11 mouse cellular contexts compared by ENCODE assay signal in the genomic region with DNA sequence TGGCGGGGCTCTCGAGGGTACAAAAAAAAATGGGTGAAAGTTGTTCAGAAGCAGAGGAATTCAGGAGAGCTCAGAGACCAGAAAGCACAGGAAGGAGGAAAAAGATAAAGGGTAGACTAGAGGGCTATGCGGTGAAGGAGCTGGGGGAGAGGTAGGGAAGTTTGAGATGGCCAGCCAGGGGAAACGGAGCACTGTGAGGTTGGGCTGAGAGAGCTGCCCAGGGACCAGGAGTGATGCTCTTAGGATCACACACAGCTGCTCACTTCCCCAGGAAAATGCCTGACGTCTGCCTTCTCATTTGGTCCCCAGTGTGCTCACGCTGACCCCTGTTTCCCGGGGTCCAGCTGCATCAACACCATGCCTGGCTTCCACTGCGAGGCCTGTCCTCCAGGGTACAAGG. TPM values are rescaled to one million over a fixed set of nuclear protein-coding genes. Genes with fewer than 3 reads are reported as not detected.
A peak's percentile ranks its signal among the peaks of the same experiment; 100 is the strongest.
DNase-seq lines count a peak whose midpoint lies in the region; ATAC-seq lines count a peak whose summit lies in the region.
"Had no signal": no experiment of that assay in that cellular context is flagged by ENCODE, and none has a peak within 500 bp of the region (broad histone marks: within the 10 kb centered on the region; RNA-seq: fewer than 3 reads in every experiment).

No protein-coding gene starts in this region.

- H3K9ac ChIP-seq in heart, embryonic 12.5 days: peak overlapping the region; percentile 16; the same call in 1 of the 2 replicates
- no peak overlapping the region for H3K9ac ChIP-seq in lung, embryonic 15.5 days
- 0 out of 2 replicates have a peak overlapping the region, but pooled peaks have one; percentile 27 for H3K9ac ChIP-seq in limb, embryonic 12.5 days (replicated peaks)
- H3K9ac ChIP-seq: liver, postnatal 0 days had no signal

- no peaks in the 10 kb centered on the region for H3K9me3 ChIP-seq in heart, embryonic 12.5 days (replicated peaks)
- H3K9me3 ChIP-seq in lung, embryonic 15.5 days: no peaks in the 10 kb centered on the region
- H3K9me3 ChIP-seq in embryonic facial prominence, embryonic 10.5 days: no peaks in the 10 kb centered on the region
- no peaks in the 10 kb centered on the region for H3K9me3 ChIP-seq in limb, embryonic 12.5 days

- 0 out of 2 replicates have a peak, but pooled peaks cover 6% of the 10 kb centered on the region for H3K36me3 ChIP-seq in heart, embryonic 12.5 days
- H3K36me3 ChIP-seq in lung, embryonic 15.5 days: no peaks in the 10 kb centered on the region
- H3K36me3 ChIP-seq in embryonic facial prominence, embryonic 10.5 days (replicated peaks): peaks cover 67% of the 10 kb centered on the region
- peaks cover 64% of the 10 kb centered on the region for H3K36me3 ChIP-seq in limb, embryonic 12.5 days

- H3K27me3 ChIP-seq in heart, embryonic 12.5 days (replicated peaks): 0 out of 2 replicates have a peak, but pooled peaks cover 3% of the 10 kb centered on the region
- no peaks in the 10 kb centered on the region for H3K27me3 ChIP-seq in lung, embryonic 15.5 days
- no peaks in the 10 kb centered on the region for H3K27me3 ChIP-seq in embryonic facial prominence, embryonic 10.5 days (replicated peaks; ENCODE audit: low read depth, poor library complexity, severe bottlenecking)
- H3K27me3 ChIP-seq in limb, embryonic 12.5 days: no peaks in the 10 kb centered on the region

- peak overlapping the region; percentile 22; the same call in 1 of the 2 replicates for H3K27ac ChIP-seq in heart, embryonic 12.5 days (ENCODE audit: poor library complexity, severe bottlenecking)
- H3K27ac ChIP-seq in lung, embryonic 15.5 days: peak overlapping the region; percentile 89
- H3K27ac ChIP-seq in embryonic facial prominence, embryonic 10.5 days (replicated peaks): peak overlapping the region; percentile 30; the same call in 1 of the 2 replicates
- H3K27ac ChIP-seq in limb, embryonic 12.5 days: no peak overlapping the region

- intact Hi-C loops in heart, postnatal 25 days (cut with DNase I): no loop called here

- H3K4me2 ChIP-seq in heart, embryonic 12.5 days: no peak overlapping the region
- peak overlapping the region; percentile 36; the same call in 1 of the 2 replicates for H3K4me2 ChIP-seq in lung, embryonic 15.5 days
- H3K4me2 ChIP-seq in limb, embryonic 12.5 days: no peak overlapping the region

- no peak for DNase-seq in heart, postnatal 25 days (ENCODE audit: low spot score)
- no peak for DNase-seq in lung, postnatal 4 days
- DNase-seq in embryonic facial prominence, embryonic 10.5 days (ENCODE audit: low spot score): no peak
- DNase-seq: cerebellum, adult 11-12 months; kidney, adult 18-20 months; liver, postnatal 0 days had no signal

- no peak overlapping the region for H3K4me3 ChIP-seq in heart, embryonic 12.5 days
- no peak overlapping the region for H3K4me3 ChIP-seq in lung, embryonic 15.5 days
- H3K4me3 ChIP-seq in embryonic facial prominence, embryonic 10.5 days: no peak overlapping the region
- no peak overlapping the region for H3K4me3 ChIP-seq in limb, embryonic 12.5 days (replicated peaks)

- H3K4me1 ChIP-seq in heart, embryonic 12.5 days (replicated peaks): peaks cover 25% of the 10 kb centered on the region
- H3K4me1 ChIP-seq in lung, embryonic 15.5 days: peaks cover 46% of the 10 kb centered on the region
- H3K4me1 ChIP-seq in embryonic facial prominence, embryonic 10.5 days: peaks cover 60% of the 10 kb centered on the region
- H3K4me1 ChIP-seq in limb, embryonic 12.5 days (replicated peaks): peaks cover 16% of the 10 kb centered on the region

- ATAC-seq in heart, embryonic 12.5 days (ENCODE audit: insufficient number of reproducible peaks, low FRiP score): no peak
- no peak for ATAC-seq in lung, embryonic 15.5 days (ENCODE audit: borderline replicate concordance, extremely low read depth, low FRiP score, low TSS enrichment)
- ATAC-seq in limb, embryonic 12.5 days (ENCODE audit: insufficient number of reproducible peaks, insufficient read depth, low FRiP score, low TSS enrichment, low read depth): no peak
- no peak for ATAC-seq in inflammation-experienced regulatory T-cells, adult 6 months
- ATAC-seq: activated CD4-positive, CD25-positive, alpha-beta regulatory T cell, adult 4 months; liver, postnatal 0 days had no signal

- WGBS in heart, embryonic 12.5 days: 18% methylated on average over 8 of the region's 8 CpGs
- 11% methylated on average over 8 of the region's 8 CpGs for WGBS in lung, embryonic 15.5 days
- WGBS in embryonic facial prominence, embryonic 10.5 days: 53% methylated on average over 8 of the region's 8 CpGs
- 36% methylated on average over 8 of the region's 8 CpGs for WGBS in limb, embryonic 12.5 days

RNA-seq across cellular contexts. Expression of a gene that starts 4.6 kb away (rescaled TPM):
- 16.2 and 18.7 TPM in 2 replicates for polyA plus RNA-seq in heart, embryonic 12.5 days (2016; fragmentation: Nextera tagmentation; extraction: Ambion mirVana)
- 1 to 10 TPM; 6.1 to 7.2 TPM for total RNA-seq in heart, postnatal 25 days (2021)
- 54.4 and 58.4 TPM in 2 replicates for polyA plus RNA-seq in lung, embryonic 15.5 days (2015; fragmentation: Nextera tagmentation; extraction: Ambion mirVana)
- polyA plus RNA-seq in embryonic facial prominence, embryonic 10.5 days (2016; fragmentation: Nextera tagmentation; extraction: Ambion mirVana): 42.0 and 43.3 TPM in 2 replicates
- 44.2 and 52.7 TPM in 2 replicates for polyA plus RNA-seq in limb, embryonic 12.5 days (2016; fragmentation: Nextera tagmentation; extraction: Ambion mirVana)
- 1 to 10 TPM in 2 of 3 experiments, under 1 TPM in 1; 0.48 to 3.3 (median 2.7) TPM for polyA plus RNA-seq in inflammation-experienced regulatory T-cells, adult 6 months (2017; shearing (Covaris generic))

RNA-seq across cellular contexts. Expression of a gene that starts 7.3 kb away (rescaled TPM):
- polyA plus RNA-seq in heart, embryonic 12.5 days (2016; fragmentation: Nextera tagmentation; extraction: Ambion mirVana): 123 and 127 TPM in 2 replicates
- total RNA-seq in heart, postnatal 25 days (2021): 10 to 100 TPM; 62.3 to 62.6 TPM
- 195 and 197 TPM in 2 replicates for polyA plus RNA-seq in lung, embryonic 15.5 days (2015; fragmentation: Nextera tagmentation; extraction: Ambion mirVana)
- 248 and 258 TPM in 2 replicates for polyA plus RNA-seq in embryonic facial prominence, embryonic 10.5 days (2016; fragmentation: Nextera tagmentation; extraction: Ambion mirVana)
- 212 and 217 TPM in 2 replicates for polyA plus RNA-seq in limb, embryonic 12.5 days (2016; fragmentation: Nextera tagmentation; extraction: Ambion mirVana)
- polyA plus RNA-seq in inflammation-experienced regulatory T-cells, adult 6 months (2017; shearing (Covaris generic)): 100 to 1,000 TPM in 1 of 3 experiments, 10 to 100 TPM in 2; 77.7 to 112 (median 94.3) TPM

RNA-seq across cellular contexts. Expression of a gene that starts 9.3 kb away (rescaled TPM):
- polyA plus RNA-seq in heart, embryonic 12.5 days (2016; fragmentation: Nextera tagmentation; extraction: Ambion mirVana): 0.48 TPM in 1 of 2 replicates, not detected in the other
- under 1 TPM; 0.22 to 0.39 TPM for total RNA-seq in heart, postnatal 25 days (2021)
- 74.3 and 88.9 TPM in 2 replicates for polyA plus RNA-seq in lung, embryonic 15.5 days (2015; fragmentation: Nextera tagmentation; extraction: Ambion mirVana)
- polyA plus RNA-seq in embryonic facial prominence, embryonic 10.5 days (2016; fragmentation: Nextera tagmentation; extraction: Ambion mirVana): 0.15 and 0.81 TPM in 2 replicates
- polyA plus RNA-seq in limb, embryonic 12.5 days (2016; fragmentation: Nextera tagmentation; extraction: Ambion mirVana): 0.53 and 1.0 TPM in 2 replicates
- polyA plus RNA-seq in inflammation-experienced regulatory T-cells, adult 6 months (2017; shearing (Covaris generic)): 1 to 10 TPM; 1.6 to 2.5 (median 1.8) TPM

RNA-seq across cellular contexts. Expression of a gene that starts 16.8 kb away (rescaled TPM):
- 37.1 and 38.0 TPM in 2 replicates for polyA plus RNA-seq in heart, embryonic 12.5 days (2016; fragmentation: Nextera tagmentation; extraction: Ambion mirVana)
- 10 to 100 TPM; 18.2 to 20.9 TPM for total RNA-seq in heart, postnatal 25 days (2021)
- 37.2 and 42.6 TPM in 2 replicates for polyA plus RNA-seq in lung, embryonic 15.5 days (2015; fragmentation: Nextera tagmentation; extraction: Ambion mirVana)
- 33.8 and 33.9 TPM in 2 replicates for polyA plus RNA-seq in embryonic facial prominence, embryonic 10.5 days (2016; fragmentation: Nextera tagmentation; extraction: Ambion mirVana)
- polyA plus RNA-seq in limb, embryonic 12.5 days (2016; fragmentation: Nextera tagmentation; extraction: Ambion mirVana): 26.3 and 28.8 TPM in 2 replicates
- polyA plus RNA-seq in inflammation-experienced regulatory T-cells, adult 6 months (2017; shearing (Covaris generic)): 10 to 100 TPM; 63.7 to 86.1 (median 85.1) TPM

RNA-seq across cellular contexts. Expression of a gene that starts 26.2 kb away (rescaled TPM):
- polyA plus RNA-seq in heart, embryonic 12.5 days (2016; fragmentation: Nextera tagmentation; extraction: Ambion mirVana): 243 and 262 TPM in 2 replicates
- total RNA-seq in heart, postnatal 25 days (2021): 10 to 100 TPM; 73.5 to 87.6 TPM
- polyA plus RNA-seq in lung, embryonic 15.5 days (2015; fragmentation: Nextera tagmentation; extraction: Ambion mirVana): 282 and 311 TPM in 2 replicates
- 244 and 262 TPM in 2 replicates for polyA plus RNA-seq in embryonic facial prominence, embryonic 10.5 days (2016; fragmentation: Nextera tagmentation; extraction: Ambion mirVana)
- polyA plus RNA-seq in limb, embryonic 12.5 days (2016; fragmentation: Nextera tagmentation; extraction: Ambion mirVana): 316 and 333 TPM in 2 replicates
- 100 to 1,000 TPM; 271 to 458 (median 303) TPM for polyA plus RNA-seq in inflammation-experienced regulatory T-cells, adult 6 months (2017; shearing (Covaris generic))

Comparison
In these comparisons a context has a peak if more than half of its experiments do, and no peak if none do; other contexts are left out.
1. RNA of a gene that starts 9.3 kb away (polyA plus RNA-seq): 74.3 to 88.9 TPM in lung, embryonic 15.5 days; 1.6 to 2.5 TPM in inflammation-experienced regulatory T-cells, adult 6 months, 0.15 to 0.81 TPM in embryonic facial prominence, embryonic 10.5 days, 0.53 to 1.0 TPM in limb, embryonic 12.5 days and 0.48 TPM in heart, embryonic 12.5 days; every median in the first group is over 10 times any median in the second.